ENCODE assay signal across 12 mouse cellular contexts in the genomic region with DNA sequence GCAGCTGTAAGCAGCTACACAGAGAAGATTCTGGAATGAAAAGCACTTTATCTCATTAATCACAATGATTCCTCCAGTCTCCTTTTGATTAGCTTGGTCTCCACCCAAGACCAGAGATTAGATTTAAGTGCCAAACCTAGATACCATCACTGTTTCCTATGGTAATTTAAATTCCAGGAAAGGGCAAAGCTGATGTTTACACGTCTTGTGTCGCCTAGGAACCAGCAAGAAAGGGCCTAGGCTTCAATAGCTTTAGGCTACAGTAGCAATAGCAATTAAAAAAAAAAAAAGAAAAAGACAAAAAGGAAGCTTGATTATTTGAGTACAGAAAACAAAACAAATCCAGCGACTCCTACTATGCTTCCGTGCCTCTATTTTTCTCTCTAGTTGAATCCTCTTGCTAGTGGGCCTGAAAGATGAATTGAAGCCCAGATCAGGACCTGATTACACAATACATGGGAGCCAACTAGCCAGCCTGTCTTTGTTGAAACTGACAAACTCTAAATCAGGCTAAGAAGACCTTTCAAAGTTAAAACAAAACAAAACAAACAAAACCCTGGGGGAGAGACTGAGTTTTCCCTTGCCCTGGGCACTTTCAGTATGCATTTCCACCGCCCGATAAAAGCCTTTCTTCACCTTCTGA. TPM values are rescaled to one million over a fixed set of nuclear protein-coding genes. Genes with fewer than 3 reads are reported as not detected.
DNase-seq lines count a peak whose midpoint lies in the region; ATAC-seq and TF ChIP-seq lines count a peak whose summit lies in the region.
"Had no signal": no experiment of that assay in that cellular context is flagged by ENCODE, and none has a peak within 500 bp of the region (broad histone marks: within the 10 kb centered on the region; RNA-seq: fewer than 3 reads in every experiment).

No protein-coding gene starts in this region.

- no peak for TF ChIP-seq EP300 in heart, adult 2 months (IDR thresholded peaks at IDR 0.05; ENCODE audit: insufficient read depth, low read depth, low read length)

- H3K9ac ChIP-seq in heart, adult 2 months (ENCODE audit: low read depth, low read length) = no peak overlapping the region
- H3K9ac ChIP-seq in forebrain, embryonic 12.5 days = no peak overlapping the region

- intact Hi-C loops in heart, adult 2 months (cut with DNase I) = no loop called here

- H3K9me3 ChIP-seq in forebrain, embryonic 12.5 days = no peaks in the 10 kb centered on the region
- H3K9me3 ChIP-seq in midbrain, embryonic 10.5 days (replicated peaks) = no peaks in the 10 kb centered on the region

- TF ChIP-seq POLR2A in heart, adult 2 months (IDR thresholded peaks at IDR 0.05; ENCODE audit: insufficient read depth, low read depth, low read length) = no peak

- 44% methylated on average over 6 of the region's 6 CpGs for WGBS in heart, adult 2 months
- WGBS in forebrain, embryonic 12.5 days = 7% methylated on average over 6 of the region's 6 CpGs
- WGBS in midbrain, embryonic 10.5 days = 15% methylated on average over 6 of the region's 6 CpGs

- no peak overlapping the region for H3K4me2 ChIP-seq in forebrain, embryonic 12.5 days

- H3K36me3 ChIP-seq in heart, adult 2 months (ENCODE audit: control insufficient read depth, insufficient read depth, low read length) = peaks cover 2% of the 10 kb centered on the region; the same call in 1 of the 2 replicates
- no peaks in the 10 kb centered on the region for H3K36me3 ChIP-seq in forebrain, embryonic 12.5 days (replicated peaks)
- no peaks in the 10 kb centered on the region for H3K36me3 ChIP-seq in midbrain, embryonic 10.5 days

- H3K79me2 ChIP-seq in heart, adult 2 months (replicated peaks; ENCODE audit: control insufficient read depth, insufficient read depth, low read length) = no peaks in the 10 kb centered on the region

- TF ChIP-seq CTCF in heart, adult 2 months (IDR thresholded peaks at IDR 0.05) = no peak

- no peak for DNase-seq in heart, adult 2 months
- no peak for DNase-seq in heart, adult 9 months (ENCODE audit: low spot score in 2 of 2)
- no peak for DNase-seq in midbrain, embryonic 10.5 days (ENCODE audit: low spot score)
- no peak for DNase-seq in B cell, adult 2 months
- no peak for DNase-seq in thymus, postnatal 0 days (ENCODE audit: low spot score)
- DNase-seq in layer of hippocampus, adult 18-20 months (ENCODE audit: low spot score in 2 of 2) = no peak
- DNase-seq: cerebellum, adult 9-10 months had no signal

- no peak overlapping the region for H3K4me3 ChIP-seq in heart, adult 2 months
- H3K4me3 ChIP-seq in forebrain, embryonic 12.5 days (replicated peaks) = no peak overlapping the region
- peak overlapping the region; percentile 33; the same call in 1 of the 2 replicates for H3K4me3 ChIP-seq in midbrain, embryonic 10.5 days

- H3K4me1 ChIP-seq in heart, adult 2 months (ENCODE audit: control insufficient read depth, insufficient read depth, low read length) = peaks cover 8% of the 10 kb centered on the region
- peaks cover 20% of the 10 kb centered on the region for H3K4me1 ChIP-seq in forebrain, embryonic 12.5 days
- H3K4me1 ChIP-seq in midbrain, embryonic 10.5 days = peaks cover 22% of the 10 kb centered on the region

- H3K27me3 ChIP-seq in heart, adult 2 months (ENCODE audit: control insufficient read depth, insufficient read depth, low read length) = no peaks in the 10 kb centered on the region
- H3K27me3 ChIP-seq in forebrain, embryonic 12.5 days = 0 out of 2 replicates have a peak, but pooled peaks cover 3% of the 10 kb centered on the region
- H3K27me3 ChIP-seq in midbrain, embryonic 10.5 days (ENCODE audit: low read depth, poor library complexity, severe bottlenecking) = no peaks in the 10 kb centered on the region

- peak overlapping the region; percentile 54 for H3K27ac ChIP-seq in heart, adult 2 months
- H3K27ac ChIP-seq in forebrain, embryonic 12.5 days = peak overlapping the region; percentile 80
- H3K27ac ChIP-seq in midbrain, embryonic 10.5 days (replicated peaks) = peak overlapping the region; percentile 93

- ATAC-seq in CD4-positive, CD25-positive, alpha-beta regulatory T cell, adult 4 months = peak; percentile 34
- no peak for ATAC-seq in forebrain, embryonic 12.5 days (ENCODE audit: low FRiP score)

RNA-seq across cellular contexts. Expression of a gene that starts 2.7 kb away (rescaled TPM):
- total RNA-seq in heart, adult 2 months (2021) = not detected
- polyA plus RNA-seq in heart, adult 2 months (2012; rRNA removed) = not detected in 2 replicates
- polyA plus RNA-seq in CD4-positive, CD25-positive, alpha-beta regulatory T cell, adult 4 months (2017; shearing (Covaris generic)) = not detected
- polyA plus RNA-seq in forebrain, embryonic 12.5 days (2016; fragmentation: Nextera tagmentation; extraction: Ambion mirVana) = not detected in 2 replicates
- polyA plus RNA-seq in midbrain, embryonic 10.5 days (2016; fragmentation: Nextera tagmentation; extraction: Ambion mirVana) = not detected in 2 replicates
- polyA plus RNA-seq in thymus, postnatal 0 days (2015; fragmentation: Nextera tagmentation; extraction: Ambion mirVana) = not detected in 2 replicates
- not detected for total RNA-seq in layer of hippocampus, adult 18-20 months (2021)
- total RNA-seq: neutrophil, adult 5-6 weeks had no signal
- polyA plus RNA-seq: intestine, embryonic 14.5 days; limb, embryonic 11.5 days had no signal

RNA-seq across cellular contexts. Expression of a gene that starts 8.5 kb away (rescaled TPM):
- 1 to 10 TPM in 1 of 2 experiments, under 1 TPM in 1; 0.36 to 1.0 TPM for total RNA-seq in heart, adult 2 months (2021)
- 4.6 and 5.1 TPM in 2 replicates for polyA plus RNA-seq in heart, adult 2 months (2012; rRNA removed)
- polyA plus RNA-seq in CD4-positive, CD25-positive, alpha-beta regulatory T cell, adult 4 months (2017; shearing (Covaris generic)) = not detected
- not detected in 2 replicates for polyA plus RNA-seq in forebrain, embryonic 12.5 days (2016; fragmentation: Nextera tagmentation; extraction: Ambion mirVana)
- polyA plus RNA-seq in midbrain, embryonic 10.5 days (2016; fragmentation: Nextera tagmentation; extraction: Ambion mirVana) = 0.21 TPM in 1 of 2 replicates, not detected in the other
- polyA plus RNA-seq in thymus, postnatal 0 days (2015; fragmentation: Nextera tagmentation; extraction: Ambion mirVana) = 0.73 and 0.95 TPM in 2 replicates
- not detected for total RNA-seq in layer of hippocampus, adult 18-20 months (2021)
- polyA plus RNA-seq: limb, embryonic 11.5 days had no signal

RNA-seq across cellular contexts. Expression of a gene that starts 15.6 kb away (rescaled TPM):
- total RNA-seq in heart, adult 2 months (2021) = 100 to 1,000 TPM; 115 to 123 TPM
- 274 and 332 TPM in 2 replicates for polyA plus RNA-seq in heart, adult 2 months (2012; rRNA removed)
- polyA plus RNA-seq in CD4-positive, CD25-positive, alpha-beta regulatory T cell, adult 4 months (2017; shearing (Covaris generic)) = 1 to 10 TPM; 2.9 to 4.4 TPM
- polyA plus RNA-seq in forebrain, embryonic 12.5 days (2016; fragmentation: Nextera tagmentation; extraction: Ambion mirVana) = 11.6 and 13.0 TPM in 2 replicates
- 13.7 and 16.8 TPM in 2 replicates for polyA plus RNA-seq in midbrain, embryonic 10.5 days (2016; fragmentation: Nextera tagmentation; extraction: Ambion mirVana)
- 987 and 1,033 TPM in 2 replicates for polyA plus RNA-seq in thymus, postnatal 0 days (2015; fragmentation: Nextera tagmentation; extraction: Ambion mirVana)
- total RNA-seq in layer of hippocampus, adult 18-20 months (2021) = 10 to 100 TPM in 1 of 2 experiments, 1 to 10 TPM in 1; 8.0 to 11.4 TPM

RNA-seq across cellular contexts. Expression of a gene that starts 34.7 kb away (rescaled TPM):
- under 1 TPM in 1 of 2 experiments, not detected in 1; 0.07 TPM for total RNA-seq in heart, adult 2 months (2021)
- 0.04 and 0.06 TPM in 2 replicates for polyA plus RNA-seq in heart, adult 2 months (2012; rRNA removed)
- 1 to 10 TPM; 6.6 to 7.8 TPM for polyA plus RNA-seq in CD4-positive, CD25-positive, alpha-beta regulatory T cell, adult 4 months (2017; shearing (Covaris generic))
- 40.7 and 43.6 TPM in 2 replicates for polyA plus RNA-seq in forebrain, embryonic 12.5 days (2016; fragmentation: Nextera tagmentation; extraction: Ambion mirVana)
- 26.8 and 29.4 TPM in 2 replicates for polyA plus RNA-seq in midbrain, embryonic 10.5 days (2016; fragmentation: Nextera tagmentation; extraction: Ambion mirVana)
- 2.0 and 2.5 TPM in 2 replicates for polyA plus RNA-seq in thymus, postnatal 0 days (2015; fragmentation: Nextera tagmentation; extraction: Ambion mirVana)
- total RNA-seq in layer of hippocampus, adult 18-20 months (2021) = 10 to 100 TPM; 84.2 to 86.8 TPM
- total RNA-seq: neutrophil, adult 5-6 weeks had no signal

RNA-seq across cellular contexts. Expression of a gene that starts 51.8 kb away (rescaled TPM):
- under 1 TPM; 0.20 to 0.21 TPM for total RNA-seq in heart, adult 2 months (2021)
- 0.35 and 1.6 TPM in 2 replicates for polyA plus RNA-seq in heart, adult 2 months (2012; rRNA removed)
- polyA plus RNA-seq in CD4-positive, CD25-positive, alpha-beta regulatory T cell, adult 4 months (2017; shearing (Covaris generic)) = 100 to 1,000 TPM; 293 to 427 TPM
- polyA plus RNA-seq in forebrain, embryonic 12.5 days (2016; fragmentation: Nextera tagmentation; extraction: Ambion mirVana) = 1.3 and 1.5 TPM in 2 replicates
- polyA plus RNA-seq in midbrain, embryonic 10.5 days (2016; fragmentation: Nextera tagmentation; extraction: Ambion mirVana) = 1.8 and 2.0 TPM in 2 replicates
- polyA plus RNA-seq in thymus, postnatal 0 days (2015; fragmentation: Nextera tagmentation; extraction: Ambion mirVana) = 45.1 and 47.8 TPM in 2 replicates
- not detected for total RNA-seq in layer of hippocampus, adult 18-20 months (2021)

Comparison
In these comparisons a context has a peak if more than half of its experiments do, and no peak if none do; other contexts are left out.
1. RNA of a gene that starts 15.6 kb away (polyA plus RNA-seq): 987 to 1,033 TPM in thymus, postnatal 0 days and 274 to 332 TPM in heart, adult 2 months; 13.7 to 16.8 TPM in midbrain, embryonic 10.5 days, 11.6 to 13.0 TPM in forebrain, embryonic 12.5 days and 2.9 to 4.4 TPM in CD4-positive, CD25-positive, alpha-beta regulatory T cell, adult 4 months; every median in the first group is over 10 times any median in the second.
2. Peak in every context shown above with its lines, with median percentiles within 50 percentile points of each other: H3K27ac ChIP-seq.